In genomic region chr11:52397385-52397987, GRCm38 (mm10) we compare ENCODE assay signal across 8 mouse cellular contexts. TPM values are rescaled to one million over a fixed set of nuclear protein-coding genes. Genes with fewer than 3 reads are reported as not detected.
DNase-seq lines count a peak whose midpoint lies in the region; ATAC-seq and TF ChIP-seq lines count a peak whose summit lies in the region.

No protein-coding gene starts in this region.

- no peak for TF ChIP-seq EP300 in heart, adult 2 months (IDR thresholded peaks at IDR 0.05; ENCODE audit: insufficient read depth, low read depth, low read length)

- H3K79me3 ChIP-seq in C2C12 (ENCODE audit: low read depth), result peaks cover 45% of the 10 kb centered on the region

- H3K4me3 ChIP-seq in heart, adult 2 months, result peak overlapping the region; percentile 92
- peak overlapping the region; percentile 98 for H3K4me3 ChIP-seq in C2C12 (ENCODE audit: insufficient read depth, poor library complexity, severe bottlenecking)
- H3K4me3 ChIP-seq in forebrain, embryonic 14.5 days (ENCODE audit: low read depth, low read length), result peak overlapping the region; percentile 92
- peak overlapping the region; percentile 94 for H3K4me3 ChIP-seq in liver, embryonic 16.5 days (ENCODE audit: low read depth, low read length)
- peak overlapping the region; percentile 68 for H3K4me3 ChIP-seq in stomach, embryonic 15.5 days (replicated peaks)

- H3K4me2 ChIP-seq in forebrain, embryonic 14.5 days (ENCODE audit: low read length), result peak overlapping the region; percentile 62
- peak overlapping the region; percentile 73 for H3K4me2 ChIP-seq in liver, embryonic 16.5 days (ENCODE audit: low read depth, low read length)
- peak overlapping the region; percentile 66 for H3K4me2 ChIP-seq in stomach, embryonic 15.5 days

- no peak overlapping the region for H3K9ac ChIP-seq in heart, adult 2 months (ENCODE audit: low read depth, low read length)
- H3K9ac ChIP-seq in forebrain, embryonic 14.5 days (ENCODE audit: low read length), result peak overlapping the region; percentile 95; the same call in 1 of the 2 replicates
- no peak overlapping the region for H3K9ac ChIP-seq in liver, embryonic 16.5 days (ENCODE audit: low read depth, low read length)
- H3K9ac ChIP-seq in stomach, embryonic 15.5 days, result no peak overlapping the region

- H3K27ac ChIP-seq in heart, adult 2 months, result no peak overlapping the region; the same call in 1 of the 2 replicates
- H3K27ac ChIP-seq in forebrain, embryonic 14.5 days (ENCODE audit: low read depth, low read length), result no peak overlapping the region
- H3K27ac ChIP-seq in liver, embryonic 16.5 days (ENCODE audit: low read length), result no peak overlapping the region
- 0 out of 2 replicates have a peak overlapping the region, but pooled peaks have one; percentile 87 for H3K27ac ChIP-seq in stomach, embryonic 15.5 days

- no peak for TF ChIP-seq POLR2A in heart, adult 2 months (IDR thresholded peaks at IDR 0.05; ENCODE audit: insufficient read depth, low read depth, low read length)

- 80% methylated on average over 4 of the region's 4 CpGs for WGBS in heart, adult 2 months
- WGBS in forebrain, embryonic 14.5 days, result 92% methylated on average over 4 of the region's 4 CpGs
- WGBS in liver, embryonic 16.5 days (ENCODE audit: insufficient replicate concordance), result 75% methylated on average over 4 of the region's 4 CpGs
- 77% methylated on average over 4 of the region's 4 CpGs for WGBS in stomach, embryonic 15.5 days

- no peaks in the 10 kb centered on the region; the same call in 1 of the 2 replicates for H3K9me3 ChIP-seq in forebrain, embryonic 14.5 days (replicated peaks; ENCODE audit: control insufficient read depth, low read length)
- no peaks in the 10 kb centered on the region for H3K9me3 ChIP-seq in liver, embryonic 16.5 days (replicated peaks; ENCODE audit: control insufficient read depth, low read length)
- no peaks in the 10 kb centered on the region for H3K9me3 ChIP-seq in stomach, embryonic 15.5 days

- no peak for ATAC-seq in forebrain, embryonic 14.5 days
- no peak for ATAC-seq in liver, embryonic 16.5 days (ENCODE audit: low read depth)
- ATAC-seq in stomach, embryonic 15.5 days (ENCODE audit: insufficient read depth, low FRiP score, low read depth), result no peak

- H3ac ChIP-seq in C2C12 (ENCODE audit: control insufficient read depth, insufficient read length, low read depth), result no peak overlapping the region

- H3K27me3 ChIP-seq in heart, adult 2 months (ENCODE audit: control insufficient read depth, insufficient read depth, low read length), result no peaks in the 10 kb centered on the region
- no peaks in the 10 kb centered on the region for H3K27me3 ChIP-seq in C2C12 (ENCODE audit: control insufficient read depth, insufficient read depth, insufficient read length)
- no peaks in the 10 kb centered on the region for H3K27me3 ChIP-seq in forebrain, embryonic 14.5 days (replicated peaks; ENCODE audit: control insufficient read depth, insufficient read depth, low read length)
- H3K27me3 ChIP-seq in liver, embryonic 16.5 days (ENCODE audit: control insufficient read depth, insufficient read depth, low read depth, low read length), result no peaks in the 10 kb centered on the region
- no peaks in the 10 kb centered on the region for H3K27me3 ChIP-seq in stomach, embryonic 15.5 days (replicated peaks)

- intact Hi-C loops in heart, adult 2 months (cut with DNase I), result no loop called here
- intact Hi-C loops in heart, postnatal 14 days (cut with DNase I), result no loop called here
- intact Hi-C loops in gastrocnemius, postnatal 14 days (cut with DNase I; ENCODE audit: low total_unique reads), result no loop called here

- H3K4me1 ChIP-seq in heart, adult 2 months (ENCODE audit: control insufficient read depth, insufficient read depth, low read length), result peaks cover 3% of the 10 kb centered on the region
- peaks cover 2% of the 10 kb centered on the region; the same call in 1 of the 2 replicates for H3K4me1 ChIP-seq in forebrain, embryonic 14.5 days (ENCODE audit: control insufficient read depth, insufficient read depth, low read length)
- peaks cover 21% of the 10 kb centered on the region for H3K4me1 ChIP-seq in liver, embryonic 16.5 days (ENCODE audit: control insufficient read depth, low read depth, low read length)
- peaks cover 3% of the 10 kb centered on the region; the same call in 1 of the 2 replicates for H3K4me1 ChIP-seq in stomach, embryonic 15.5 days

- peak; percentile 34 for TF ChIP-seq CTCF in heart, adult 2 months (IDR thresholded peaks at IDR 0.05)
- no peak for TF ChIP-seq CTCF in C2C12 (IDR thresholded peaks at IDR 0.05; ENCODE audit: control insufficient read depth, insufficient read depth, insufficient read length)

- H3K79me2 ChIP-seq in heart, adult 2 months (replicated peaks; ENCODE audit: control insufficient read depth, insufficient read depth, low read length), result peaks cover 6% of the 10 kb centered on the region
- peaks cover 62% of the 10 kb centered on the region for H3K79me2 ChIP-seq in C2C12 (ENCODE audit: control insufficient read depth, insufficient read depth)

- no peaks in the 10 kb centered on the region for H3K36me3 ChIP-seq in heart, adult 2 months (ENCODE audit: control insufficient read depth, insufficient read depth, low read length)
- H3K36me3 ChIP-seq in C2C12 (ENCODE audit: control insufficient read depth, insufficient read depth), result peaks cover 1% of the 10 kb centered on the region
- 0 out of 2 replicates have a peak, but pooled peaks cover 3% of the 10 kb centered on the region for H3K36me3 ChIP-seq in forebrain, embryonic 14.5 days (ENCODE audit: control insufficient read depth, insufficient read depth, low read length)
- H3K36me3 ChIP-seq in liver, embryonic 16.5 days (ENCODE audit: control insufficient read depth, insufficient read depth), result no peaks in the 10 kb centered on the region
- no peaks in the 10 kb centered on the region for H3K36me3 ChIP-seq in stomach, embryonic 15.5 days

- no peak for DNase-seq in heart, adult 2 months
- no peak for DNase-seq in heart, postnatal 14 days
- DNase-seq in forebrain, embryonic 14.5 days (ENCODE audit: low spot score), result no peak
- no peak for DNase-seq in gastrocnemius, postnatal 14 days
- DNase-seq in urinary bladder, postnatal 4 days (ENCODE audit: low spot score in 2 of 2), result no peak

TF ChIP-seq in C2C12, 6 proteins besides CTCF, POLR2A, EP300 and RAD21:
- no peak for TF ChIP-seq CEBPB (IDR thresholded peaks at IDR 0.05; ENCODE audit: low read depth)
- TF ChIP-seq USF1 (IDR thresholded peaks at IDR 0.05; ENCODE audit: low read depth), result no peak
- no peak for TF ChIP-seq MYOD1 (IDR thresholded peaks at IDR 0.05; ENCODE audit: control insufficient read depth, insufficient read length, low read depth)

RNA-seq across cellular contexts. Expression of gene 9530068E07Rik, which starts 1.3 kb away (rescaled TPM):
- total RNA-seq in heart, adult 2 months (2021), result 10 to 100 TPM; 71.1 to 73.9 TPM
- polyA plus RNA-seq in heart, adult 2 months (2012; rRNA removed), result 96.3 and 140 TPM in 2 replicates
- total RNA-seq in heart, postnatal 14 days (2021), result 10 to 100 TPM; 87.6 to 89.3 TPM
- polyA plus RNA-seq in C2C12 (2012; fragmentation: generic; extraction: Trizol), result 111 TPM
- polyA plus RNA-seq in forebrain, embryonic 14.5 days (2014; fragmentation: Nextera tagmentation; extraction: Ambion mirVana), result 124 and 125 TPM in 2 replicates
- polyA plus RNA-seq in liver, embryonic 16.5 days (2015; fragmentation: Nextera tagmentation; extraction: Ambion mirVana), result 54.4 and 54.6 TPM in 2 replicates
- polyA plus RNA-seq in stomach, embryonic 15.5 days (2015; fragmentation: Nextera tagmentation; extraction: Ambion mirVana), result 185 and 189 TPM in 2 replicates
- 10 to 100 TPM; 57.9 to 62.0 TPM for total RNA-seq in gastrocnemius, postnatal 14 days (2021)

RNA-seq across cellular contexts. Expression of gene Vdac1, which starts 36.8 kb away (rescaled TPM):
- total RNA-seq in heart, adult 2 months (2021), result 1,000 to 10,000 TPM in 1 of 2 experiments, 100 to 1,000 TPM in 1; 987 to 1,141 TPM
- 422 and 713 TPM in 2 replicates for polyA plus RNA-seq in heart, adult 2 months (2012; rRNA removed)
- total RNA-seq in heart, postnatal 14 days (2021), result 100 to 1,000 TPM; 926 to 937 TPM
- 296 TPM for polyA plus RNA-seq in C2C12 (2012; fragmentation: generic; extraction: Trizol)
- polyA plus RNA-seq in forebrain, embryonic 14.5 days (2014; fragmentation: Nextera tagmentation; extraction: Ambion mirVana), result 250 and 280 TPM in 2 replicates
- polyA plus RNA-seq in liver, embryonic 16.5 days (2015; fragmentation: Nextera tagmentation; extraction: Ambion mirVana), result 120 and 121 TPM in 2 replicates
- 266 and 271 TPM in 2 replicates for polyA plus RNA-seq in stomach, embryonic 15.5 days (2015; fragmentation: Nextera tagmentation; extraction: Ambion mirVana)
- 1,000 to 10,000 TPM; 1,133 to 1,268 TPM for total RNA-seq in gastrocnemius, postnatal 14 days (2021)
